Mouse (Mus musculus) embryonic facial prominence, embryonic 15.5 days (tissue): ENCODE results near the gene Tmem140. TPM values are rescaled to one million over a fixed set of nuclear protein-coding genes. Genes with fewer than 3 reads are reported as not detected.

Source experiments
- ATAC-seq: fragments of 200-750 bp; cut with Nextera tagmentation; 2 replicates; pipeline ENCODE4 v1.8.0; 2017; ENCODE audit warnings: low read depth, moderate TSS enrichment; ENCODE audit not compliant: insufficient number of reproducible peaks, low FRiP score, low TSS enrichment
- H3K27ac ChIP-seq: fragments of 300-500 bp; sonication (generic); replicated peaks from 2 replicates; pipeline ENCODE4 v1.5.1; 2015; ENCODE audit warnings: mild to moderate bottlenecking, inconsistent platforms
- H3K27me3 ChIP-seq: fragments of 300-500 bp; sonication (generic); 2 replicates; pipeline ENCODE4 v1.6.1; 2015; ENCODE audit warnings: inconsistent platforms
- H3K36me3 ChIP-seq: fragments of 300-500 bp; sonication (generic); 2 replicates; pipeline ENCODE4 v1.6.1; 2015; ENCODE audit warnings: mild to moderate bottlenecking, inconsistent platforms
- H3K4me1 ChIP-seq: fragments of 300-500 bp; sonication (generic); 2 replicates; pipeline ENCODE4 v1.6.1; 2015; ENCODE audit warnings: inconsistent platforms
- H3K4me2 ChIP-seq: fragments of 300-500 bp; sonication (generic); replicated peaks from 2 replicates; pipeline ENCODE4 v1.6.1; 2015; ENCODE audit warnings: mild to moderate bottlenecking, inconsistent platforms
- H3K4me3 ChIP-seq: fragments of 300-500 bp; sonication (generic); replicated peaks from 2 replicates; pipeline ENCODE4 v1.5.1; 2015; ENCODE audit warnings: mild to moderate bottlenecking, inconsistent platforms
- H3K9ac ChIP-seq: fragments of 300-500 bp; sonication (generic); 2 replicates; pipeline ENCODE4 v1.6.1; 2015; ENCODE audit warnings: inconsistent platforms
- H3K9me3 ChIP-seq: fragments of 300-500 bp; sonication (generic); replicated peaks from 2 replicates; pipeline ENCODE4 v1.6.1; 2016; ENCODE audit warnings: inconsistent platforms
- WGBS: fragments of 180-500 bp; shearing (Covaris S2); methylation state at CpG from one replicate; pipeline ENCODE4 v1.1.7; 2015; 5-methylcytosine and 5-hydroxymethylcytosine counted together
- polyA plus RNA-seq: library from polyadenylated mRNA; unstranded; fragments of >200 nt; fragmentation: Nextera tagmentation; extraction: Ambion mirVana; gene quantifications from 2 replicates; pipeline ENCODE4 v1.2.1, GENCODE M21; 2015

Tmem140 gene
- polyA plus RNA-seq, 1 experiment from 2014 or later, result 3.0 TPM

DNA sequence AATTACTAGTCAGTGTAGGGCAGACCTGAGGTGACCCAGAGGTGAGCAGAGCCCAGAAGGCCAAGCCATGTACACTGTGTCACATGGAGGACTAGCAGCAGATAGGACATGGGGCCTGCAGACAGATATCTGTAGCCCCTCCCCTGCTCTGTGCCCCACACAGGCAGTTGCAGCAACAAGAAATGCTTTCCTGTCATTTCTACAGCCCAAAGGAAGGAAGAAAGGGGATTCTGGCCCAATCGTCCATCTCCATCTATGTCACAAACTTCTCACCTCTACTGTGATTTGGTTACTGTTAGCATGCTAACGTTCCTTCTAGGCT is 13.8 kb downstream of the Tmem140 start:
- Histone ChIP-seq H3K9ac (peak overlapping the region; percentile 84; the same call in 1 of the 2 replicates), H3K4me2 (peak overlapping the region; percentile 57), H3K27me3 (no peaks in the 10 kb centered on the region), H3K36me3 (peaks cover 13% of the 10 kb centered on the region; the same call in 1 of the 2 replicates), H3K9me3 (no peaks in the 10 kb centered on the region), H3K27ac (peak overlapping the region; percentile 94; the same call in 1 of the 2 replicates), H3K4me3 (peak overlapping the region; percentile 69), H3K4me1 (peaks cover 52% of the 10 kb centered on the region)
- 34% methylated on average over 2 of the region's 2 CpGs for WGBS
- no peak for ATAC-seq

DNA sequence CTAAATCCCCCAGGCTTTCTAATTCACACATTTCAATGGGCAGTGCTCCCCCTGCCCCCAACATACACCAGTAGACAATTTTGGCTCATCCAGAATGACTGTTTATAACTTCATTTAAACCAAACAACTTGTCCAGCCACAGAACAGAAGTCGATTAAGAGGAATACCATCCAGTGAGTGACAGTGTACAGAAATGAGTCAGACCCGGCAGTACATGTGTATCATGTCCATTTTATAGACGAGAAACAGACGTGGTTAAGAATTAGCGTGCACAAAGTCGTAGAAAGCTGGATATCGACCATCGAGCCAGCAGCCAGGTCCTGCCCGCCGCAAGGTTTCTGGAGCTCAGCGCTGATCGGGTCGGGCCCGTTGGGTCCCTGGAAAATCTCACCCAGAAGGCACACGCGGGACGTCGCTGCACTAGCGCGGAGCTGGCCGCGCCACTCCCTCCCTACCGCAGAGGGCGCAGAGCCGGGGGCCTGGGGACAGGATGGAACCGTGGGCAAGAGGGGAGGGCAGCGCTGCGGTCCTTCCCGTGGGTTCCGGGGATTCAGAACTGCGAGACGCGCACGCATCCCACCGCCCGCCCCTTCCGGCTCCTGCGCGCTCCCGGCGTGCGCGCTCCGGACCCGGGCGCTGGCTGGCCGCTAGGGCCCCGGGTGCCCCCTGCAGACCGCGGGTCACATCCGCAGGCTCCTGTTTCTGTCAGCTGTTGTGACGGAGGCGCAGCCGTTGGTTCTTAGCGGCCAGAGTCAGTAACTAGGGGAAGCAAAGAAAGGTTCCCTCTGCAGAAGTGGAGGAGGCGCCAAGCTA is 14.8 kb downstream of the Tmem140 start, which contains the start of gene Cyren:
Gene Cyren, minus strand, starts transcription at position 552 of the 813 bp plus-strand sequence.
- Histone ChIP-seq H3K4me1 (peaks cover 50% of the 10 kb centered on the region), H3K4me3 (peak within 1 kb of the TSS; percentile 69), H3K36me3 (peaks cover 13% of the 10 kb centered on the region; the same call in 1 of the 2 replicates), H3K4me2 (peak within 1 kb of the TSS; percentile 57), H3K9ac (peak within 1 kb of the TSS; percentile 84), H3K27me3 (no peaks in the 10 kb centered on the region), H3K27ac (peak within 1 kb of the TSS; percentile 94), H3K9me3 (no peaks in the 10 kb centered on the region)
- under 1% methylated on average over 56 of the region's 56 CpGs for WGBS
- ATAC-seq, result peak; percentile 91

DNA sequence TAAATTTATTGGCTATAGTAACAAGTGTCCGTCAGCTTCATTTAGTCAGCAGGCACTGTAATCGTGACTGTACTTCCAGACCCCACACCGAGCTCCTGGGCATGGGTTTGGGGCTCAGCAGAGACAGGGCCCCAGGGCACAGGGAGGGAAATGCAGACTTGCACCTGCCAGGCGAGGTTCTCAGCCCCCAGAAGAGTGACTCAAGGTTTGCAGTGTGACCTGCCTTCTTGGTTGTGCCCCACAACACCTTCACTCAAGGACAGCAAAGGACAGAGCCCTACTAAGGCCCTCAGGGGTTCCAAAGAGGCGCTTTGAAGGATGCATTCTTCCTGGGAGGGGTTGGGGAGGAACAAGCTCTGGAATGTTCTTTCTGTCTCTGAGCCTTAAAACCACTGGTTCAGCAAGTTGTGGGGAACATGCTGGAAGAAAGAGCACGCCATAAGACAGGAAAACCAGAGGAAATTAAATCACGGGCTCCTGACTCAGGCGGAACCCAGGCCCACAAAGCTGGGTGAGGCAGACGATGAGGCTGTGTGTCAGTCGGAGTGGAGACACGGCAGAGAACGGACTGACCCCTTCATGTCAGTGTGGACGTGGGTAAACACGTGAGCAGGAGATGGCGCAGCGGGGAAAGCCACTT is 16.3 kb downstream of the Tmem140 start:
- no peaks in the 10 kb centered on the region for H3K9me3 ChIP-seq
- H3K36me3 ChIP-seq, result peaks cover 20% of the 10 kb centered on the region
- 71% methylated on average over 16 of the region's 16 CpGs for WGBS
- H3K9ac ChIP-seq, result no peak overlapping the region
- H3K4me2 ChIP-seq, result no peak overlapping the region
- no peaks in the 10 kb centered on the region for H3K27me3 ChIP-seq
- H3K4me1 ChIP-seq, result peaks cover 45% of the 10 kb centered on the region
- no peak for ATAC-seq
- H3K4me3 ChIP-seq, result no peak overlapping the region
- no peak overlapping the region; the same call in 1 of the 2 replicates for H3K27ac ChIP-seq

DNA sequence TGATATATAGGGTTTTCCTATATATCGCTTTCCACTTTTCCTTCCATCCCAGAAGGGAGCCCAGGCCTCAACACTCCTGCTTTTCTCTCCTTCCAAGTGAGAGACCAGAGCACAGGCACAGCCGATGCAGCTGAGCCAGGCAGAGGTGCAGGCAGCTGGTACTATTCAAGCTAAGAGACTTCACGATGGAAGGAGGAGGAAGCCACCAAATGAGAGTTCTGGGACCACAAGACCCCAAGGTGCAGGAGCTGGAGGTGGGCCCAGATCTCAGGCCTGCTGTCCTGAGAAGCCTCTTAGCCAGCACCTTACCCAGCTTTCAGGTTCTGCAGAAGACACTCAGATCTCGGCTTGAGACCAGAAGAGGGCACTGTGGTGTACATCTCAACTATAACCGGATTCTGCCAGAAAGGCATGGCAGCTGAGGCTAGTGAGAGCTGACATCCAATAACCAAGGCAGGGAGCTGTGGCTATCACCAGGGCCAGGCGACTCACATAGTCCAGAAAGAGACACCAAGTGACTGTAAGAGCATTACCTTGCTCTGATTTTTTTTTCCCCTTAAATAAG is 17.0 kb downstream of the Tmem140 start:
- no peak overlapping the region for H3K4me3 ChIP-seq
- no peaks in the 10 kb centered on the region for H3K9me3 ChIP-seq
- no peak for ATAC-seq
- no peak overlapping the region for H3K4me2 ChIP-seq
- no peaks in the 10 kb centered on the region for H3K27me3 ChIP-seq
- no peak overlapping the region for H3K27ac ChIP-seq
- peaks cover 28% of the 10 kb centered on the region for H3K36me3 ChIP-seq
- H3K4me1 ChIP-seq, result peaks cover 38% of the 10 kb centered on the region
- no peak overlapping the region for H3K9ac ChIP-seq
- 55% methylated on average over 6 of the region's 6 CpGs for WGBS

DNA sequence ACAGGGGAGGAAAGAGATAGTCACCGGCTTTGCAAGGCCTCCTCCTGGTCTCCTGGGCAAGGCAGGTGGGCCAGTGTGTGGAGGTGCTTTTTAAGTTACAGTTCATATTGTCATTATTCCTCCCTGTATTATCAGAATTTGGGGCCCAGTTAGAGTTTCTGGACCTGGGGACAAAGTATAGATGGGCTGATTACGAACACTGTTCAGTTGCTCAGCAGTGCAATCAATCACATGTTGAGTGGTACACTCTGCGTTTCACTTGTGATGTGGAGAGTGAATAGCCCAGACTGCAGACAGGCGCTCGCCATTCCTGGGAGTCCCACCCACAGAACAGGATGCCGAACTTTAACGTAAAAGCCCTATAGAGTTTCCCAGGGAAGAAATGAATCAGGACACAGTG is 21.8 kb downstream of the Tmem140 start:
- Histone ChIP-seq H3K27me3 (no peaks in the 10 kb centered on the region), H3K9ac (no peak overlapping the region), H3K36me3 (peaks cover 45% of the 10 kb centered on the region), H3K9me3 (no peaks in the 10 kb centered on the region), H3K4me1 (peaks cover 13% of the 10 kb centered on the region; the same call in 1 of the 2 replicates), H3K27ac (no peak overlapping the region), H3K4me2 (no peak overlapping the region), H3K4me3 (no peak overlapping the region)
- WGBS, result 81% methylated on average over 7 of the region's 7 CpGs
- no peak for ATAC-seq

DNA sequence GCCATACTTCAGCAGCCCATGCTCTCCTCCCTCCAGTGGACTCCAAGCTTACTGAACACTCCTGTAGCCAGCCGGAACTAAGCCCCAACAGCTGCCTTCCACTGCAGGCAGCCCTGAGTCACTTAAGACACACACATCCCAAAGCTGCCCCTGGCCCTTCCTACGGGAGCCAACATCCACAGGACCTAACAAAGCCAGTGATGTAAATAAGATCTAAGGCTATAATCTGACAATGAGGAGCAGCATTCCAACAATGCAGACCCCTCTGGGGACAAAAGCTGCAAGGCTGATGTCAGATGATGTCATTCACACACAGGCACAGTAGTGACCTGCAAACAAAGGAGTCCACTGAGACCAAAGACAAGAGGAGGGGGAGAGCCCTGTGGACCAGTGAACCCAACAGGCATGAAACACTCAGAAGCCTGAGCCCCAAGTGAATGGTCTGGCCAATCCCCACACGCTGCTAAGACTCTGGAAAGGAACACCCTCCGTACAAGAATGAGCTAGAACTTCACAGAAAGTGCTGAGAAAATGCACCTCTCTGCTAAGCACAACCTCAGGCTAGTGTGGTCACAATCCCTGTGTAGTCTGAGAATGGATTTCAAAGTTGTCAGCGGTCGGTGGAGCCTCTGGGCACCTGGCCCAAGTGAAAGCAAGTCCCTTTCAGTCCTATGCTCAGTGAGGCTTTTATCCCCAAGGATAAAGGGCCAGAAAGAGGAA is 24.3 kb downstream of the Tmem140 start:
- WGBS, result 47% methylated on average over 6 of the region's 6 CpGs
- H3K27me3 ChIP-seq, result no peaks in the 10 kb centered on the region
- H3K4me1 ChIP-seq, result peaks cover 13% of the 10 kb centered on the region; the same call in 1 of the 2 replicates
- peak overlapping the region; percentile 22; the same call in 1 of the 2 replicates for H3K27ac ChIP-seq
- H3K4me3 ChIP-seq, result no peak overlapping the region
- H3K9me3 ChIP-seq, result no peaks in the 10 kb centered on the region
- ATAC-seq, result peak; percentile 52; the same call in 1 of the 2 replicates
- no peak overlapping the region for H3K4me2 ChIP-seq
- H3K36me3 ChIP-seq, result peaks cover 55% of the 10 kb centered on the region
- H3K9ac ChIP-seq, result no peak overlapping the region

DNA sequence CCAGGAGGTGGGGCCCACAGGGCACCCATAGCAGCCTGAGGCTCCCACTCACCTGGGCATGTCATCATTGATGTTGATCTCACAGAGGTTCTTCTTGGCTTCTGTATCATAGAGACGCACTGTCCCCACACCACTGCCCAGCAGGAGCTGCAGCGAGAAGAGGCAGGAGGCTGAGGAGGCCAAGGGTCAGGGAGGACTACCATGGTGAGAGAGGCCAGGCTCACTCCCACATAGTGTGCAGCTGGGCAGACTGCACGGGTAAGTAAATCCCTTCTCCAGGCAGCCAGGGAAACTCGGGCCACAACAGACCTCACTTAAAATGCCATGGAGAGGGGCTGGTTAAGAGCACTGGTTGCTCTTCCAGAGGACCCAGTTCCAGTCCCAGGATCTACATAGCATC is 26.2 kb downstream of the Tmem140 start:
- no peak overlapping the region for H3K4me3 ChIP-seq
- WGBS, result 65% methylated on average over 4 of the region's 4 CpGs
- H3K4me2 ChIP-seq, result no peak overlapping the region
- H3K36me3 ChIP-seq, result peaks cover 64% of the 10 kb centered on the region
- peaks cover 13% of the 10 kb centered on the region; the same call in 1 of the 2 replicates for H3K4me1 ChIP-seq
- H3K9ac ChIP-seq, result no peak overlapping the region
- no peak overlapping the region for H3K27ac ChIP-seq
- ATAC-seq, result no peak
- no peaks in the 10 kb centered on the region for H3K9me3 ChIP-seq
- no peaks in the 10 kb centered on the region for H3K27me3 ChIP-seq

DNA sequence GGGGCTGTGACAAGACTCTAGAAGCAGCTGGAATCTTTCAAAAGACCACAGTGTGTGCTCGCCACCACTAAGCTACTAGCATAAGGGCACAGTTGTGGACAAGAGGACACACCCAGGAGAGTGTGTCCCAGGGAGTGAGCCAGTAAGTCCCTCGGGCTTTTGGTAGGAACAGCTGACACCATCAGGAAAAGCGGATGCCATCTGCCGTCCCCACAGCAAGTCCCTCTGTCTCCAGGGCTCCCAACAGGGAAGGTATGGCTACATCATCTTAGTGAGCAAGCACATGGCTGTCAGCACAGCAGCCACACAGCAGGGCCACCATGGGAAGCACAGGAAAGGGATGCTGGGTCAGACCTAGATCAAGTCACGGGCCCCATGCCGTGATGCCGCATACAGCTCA is 32.6 kb downstream of the Tmem140 start:
- Histone ChIP-seq H3K9me3 (no peaks in the 10 kb centered on the region), H3K9ac (no peak overlapping the region), H3K36me3 (peaks cover 69% of the 10 kb centered on the region), H3K4me3 (no peak overlapping the region), H3K4me2 (no peak overlapping the region), H3K27ac (no peak overlapping the region), H3K4me1 (no peaks in the 10 kb centered on the region), H3K27me3 (no peaks in the 10 kb centered on the region)
- ATAC-seq, result 0 out of 2 replicates have a peak, but pooled peaks have one; percentile 9
- WGBS, result 80% methylated on average over 7 of the region's 7 CpGs

DNA sequence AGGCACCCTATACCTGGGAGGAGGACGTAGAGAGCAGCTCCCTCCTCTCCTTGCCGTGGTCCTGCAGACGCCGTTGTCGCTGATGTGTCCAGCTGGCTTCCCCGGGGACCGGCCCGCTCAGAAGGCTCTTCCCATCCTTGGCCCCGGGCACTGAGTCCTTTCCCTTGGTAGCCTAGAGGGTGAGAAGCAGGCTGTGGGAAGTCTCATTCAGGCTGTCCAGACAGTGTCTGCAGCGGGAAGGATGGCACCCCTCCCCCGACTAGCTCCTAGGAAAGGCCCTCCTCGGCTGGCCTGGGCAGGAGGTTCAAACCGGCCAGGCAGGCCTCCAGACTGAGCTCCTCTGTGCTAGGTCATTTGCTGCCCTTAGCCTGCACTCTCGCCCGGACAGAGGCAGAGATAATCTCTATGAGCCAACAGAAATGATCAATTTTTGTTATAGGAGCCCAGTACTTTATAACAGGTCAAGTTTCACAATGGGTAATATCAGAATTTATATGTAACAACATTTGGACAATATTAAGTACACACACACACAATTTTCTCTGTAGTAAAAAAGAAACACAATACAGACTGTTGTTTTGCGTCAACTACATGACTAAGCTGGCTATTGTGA is 33.3 kb downstream of the Tmem140 start:
- H3K27me3 ChIP-seq, result no peaks in the 10 kb centered on the region
- WGBS, result 61% methylated on average over 16 of the region's 16 CpGs
- H3K36me3 ChIP-seq, result peaks cover 69% of the 10 kb centered on the region
- no peak overlapping the region for H3K9ac ChIP-seq
- no peaks in the 10 kb centered on the region for H3K4me1 ChIP-seq
- no peaks in the 10 kb centered on the region for H3K9me3 ChIP-seq
- H3K4me3 ChIP-seq, result no peak overlapping the region
- ATAC-seq, result no peak
- H3K27ac ChIP-seq, result no peak overlapping the region
- H3K4me2 ChIP-seq, result no peak overlapping the region

DNA sequence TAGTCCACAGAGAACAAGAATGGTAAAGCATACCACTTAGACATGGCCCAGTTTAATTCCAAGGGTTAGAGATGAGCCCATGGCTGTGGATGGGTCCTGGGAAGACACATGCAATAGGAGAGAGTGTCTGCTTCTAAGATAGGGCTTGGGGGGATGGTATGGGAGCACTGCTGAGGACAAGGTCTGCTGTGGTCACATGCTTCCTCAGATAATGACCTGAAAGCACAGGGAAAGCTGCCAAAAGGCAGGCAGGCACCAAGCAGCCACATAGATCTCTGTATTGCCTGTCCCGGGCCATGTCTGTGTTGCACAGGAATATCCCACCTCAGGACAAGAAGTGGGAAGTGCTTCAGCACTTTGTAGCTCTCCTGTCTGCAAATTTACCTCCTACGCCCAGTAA is 36.2 kb downstream of the Tmem140 start:
- no peak for ATAC-seq
- 88% methylated on average over 2 of the region's 2 CpGs for WGBS
- Histone ChIP-seq H3K4me2 (no peak overlapping the region), H3K27ac (no peak overlapping the region), H3K36me3 (peaks cover 66% of the 10 kb centered on the region), H3K4me1 (no peaks in the 10 kb centered on the region), H3K4me3 (no peak overlapping the region), H3K9ac (no peak overlapping the region), H3K9me3 (no peaks in the 10 kb centered on the region), H3K27me3 (no peaks in the 10 kb centered on the region)
